Mouse (Mus musculus): Measurements from ENCODE around the gene Fyn. TPM values are rescaled to one million over a fixed set of nuclear protein-coding genes. Genes with fewer than 3 reads are reported as not detected.

Gene Fyn
- polyA plus RNA-seq, 1 experiment from 2014 or later = 13.5 TPM

DNA sequence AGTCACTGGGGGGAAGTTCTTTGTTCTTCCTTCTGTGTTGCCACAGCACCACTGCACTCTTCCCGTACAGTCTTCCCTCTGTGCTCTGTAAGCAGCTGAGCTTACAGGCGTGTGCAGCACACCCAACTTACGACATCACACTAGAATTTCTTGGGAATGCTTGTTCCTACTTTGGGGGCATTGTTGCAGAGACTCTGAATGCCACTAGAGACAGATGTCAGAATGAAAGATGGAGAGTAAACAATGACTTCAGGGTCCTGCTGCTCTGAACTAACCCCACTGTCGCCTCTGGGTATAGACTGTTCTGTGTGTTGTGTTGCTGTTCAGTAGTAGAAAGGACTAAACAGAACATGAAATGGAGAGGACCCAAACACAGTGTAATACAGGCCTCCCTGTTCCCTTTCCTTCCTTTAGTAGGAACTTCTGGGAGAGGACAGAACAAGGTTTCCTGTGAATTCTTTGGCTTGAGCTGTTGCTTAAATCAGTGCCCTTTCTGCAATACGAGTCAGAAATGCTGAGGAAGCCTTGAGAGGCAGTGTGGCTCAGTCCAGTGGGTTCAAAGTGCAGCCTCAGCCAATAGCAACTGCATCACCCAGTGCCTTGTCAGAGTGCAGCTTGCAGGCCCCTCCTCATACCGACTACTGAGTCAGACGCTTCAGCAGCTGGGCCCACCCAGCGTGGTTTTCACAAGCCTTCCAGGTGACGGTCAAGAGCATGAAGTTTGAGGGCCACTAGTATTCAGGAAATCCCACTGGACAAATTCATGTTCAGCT, 121.9 kb downstream of the Fyn start:
- no peak for TF ChIP-seq CTCF (IDR thresholded peaks at IDR 0.05; ENCODE audit: low read depth)
- 40% methylated on average over 9 of the region's 9 CpGs for WGBS
- H3K9ac ChIP-seq (ENCODE audit: low read depth, low read length) = no peak overlapping the region
- 0 out of 2 replicates have a peak overlapping the region, but pooled peaks have one; percentile 13 for H3K4me2 ChIP-seq (replicated peaks; ENCODE audit: low read depth)
- H3K27ac ChIP-seq (ENCODE audit: low read depth, low read length) = peak overlapping the region; percentile 57; the same call in 1 of the 2 replicates
- no peaks in the 10 kb centered on the region for H3K27me3 ChIP-seq (replicated peaks; ENCODE audit: control insufficient read depth, insufficient read depth, low read length)
- H3K9me3 ChIP-seq (ENCODE audit: control insufficient read depth) = no peaks in the 10 kb centered on the region
- no peaks in the 10 kb centered on the region; the same call in 1 of the 2 replicates for H3K36me3 ChIP-seq (ENCODE audit: control insufficient read depth, insufficient read depth)
- ATAC-seq = peak; percentile 83
- no peak overlapping the region for H3K4me3 ChIP-seq (ENCODE audit: low read depth, low read length)
- 0 out of 2 replicates have a peak, but pooled peaks cover 4% of the 10 kb centered on the region for H3K4me1 ChIP-seq (replicated peaks; ENCODE audit: control insufficient read depth, insufficient read depth, low read length)

DNA sequence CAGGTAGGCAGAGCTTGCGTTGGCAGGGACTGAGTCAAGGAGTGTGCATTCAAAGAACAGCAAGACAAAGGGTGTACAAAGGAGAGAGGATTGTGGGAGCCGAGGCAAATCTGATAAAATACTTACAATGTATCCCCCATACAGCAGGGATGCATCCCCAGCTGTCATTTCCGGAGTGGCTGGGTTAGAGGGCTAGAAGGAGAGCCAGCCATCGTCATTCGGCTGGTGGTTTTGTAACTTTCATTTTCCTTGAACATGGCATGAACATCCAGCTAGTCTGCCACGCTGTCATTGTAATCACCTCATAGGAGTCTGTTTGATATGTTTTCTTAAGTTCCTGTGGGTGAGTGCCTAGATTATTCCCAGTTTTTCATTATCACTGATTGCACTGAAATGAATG, 123.5 kb downstream of the Fyn start:
- H3K27ac ChIP-seq (ENCODE audit: low read depth, low read length) = no peak overlapping the region
- no peaks in the 10 kb centered on the region for H3K9me3 ChIP-seq (ENCODE audit: control insufficient read depth)
- H3K9ac ChIP-seq (ENCODE audit: low read depth, low read length) = no peak overlapping the region
- H3K4me1 ChIP-seq (replicated peaks; ENCODE audit: control insufficient read depth, insufficient read depth, low read length) = 0 out of 2 replicates have a peak, but pooled peaks cover 4% of the 10 kb centered on the region
- no peak for ATAC-seq
- no peak overlapping the region for H3K4me2 ChIP-seq (replicated peaks; ENCODE audit: low read depth)
- WGBS = 81% methylated on average over 6 of the region's 6 CpGs
- H3K4me3 ChIP-seq (ENCODE audit: low read depth, low read length) = no peak overlapping the region
- H3K36me3 ChIP-seq (ENCODE audit: control insufficient read depth, insufficient read depth) = no peaks in the 10 kb centered on the region; the same call in 1 of the 2 replicates
- H3K27me3 ChIP-seq (replicated peaks; ENCODE audit: control insufficient read depth, insufficient read depth, low read length) = no peaks in the 10 kb centered on the region
- TF ChIP-seq CTCF (IDR thresholded peaks at IDR 0.05; ENCODE audit: low read depth) = no peak

DNA sequence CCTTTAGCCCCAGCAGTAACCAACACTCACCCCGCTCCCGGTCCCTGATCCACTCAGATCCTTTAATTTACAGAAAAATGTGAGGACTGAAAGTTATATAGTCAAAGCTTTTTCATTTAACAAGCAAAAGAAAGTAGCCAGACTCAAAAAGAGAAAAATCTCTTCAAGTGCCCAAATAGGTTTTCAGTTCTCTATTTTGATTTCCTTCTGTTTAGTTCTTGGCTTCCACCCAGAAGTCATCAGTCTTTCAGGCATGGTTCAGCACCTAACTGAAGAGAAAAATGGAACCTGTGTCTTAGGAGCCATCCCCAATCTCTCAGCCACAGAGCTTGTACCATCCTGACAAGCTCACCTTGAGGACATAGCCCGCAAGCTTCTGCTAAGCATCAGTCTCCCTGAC, 124.4 kb downstream of the Fyn start:
- no peak overlapping the region for H3K27ac ChIP-seq (ENCODE audit: low read depth, low read length)
- no peak overlapping the region for H3K4me2 ChIP-seq (replicated peaks; ENCODE audit: low read depth)
- 94% methylated on average over 3 of the region's 3 CpGs for WGBS
- 0 out of 2 replicates have a peak, but pooled peaks cover 4% of the 10 kb centered on the region for H3K4me1 ChIP-seq (replicated peaks; ENCODE audit: control insufficient read depth, insufficient read depth, low read length)
- no peaks in the 10 kb centered on the region for H3K9me3 ChIP-seq (ENCODE audit: control insufficient read depth)
- no peaks in the 10 kb centered on the region; the same call in 1 of the 2 replicates for H3K36me3 ChIP-seq (ENCODE audit: control insufficient read depth, insufficient read depth)
- no peaks in the 10 kb centered on the region for H3K27me3 ChIP-seq (replicated peaks; ENCODE audit: control insufficient read depth, insufficient read depth, low read length)
- H3K9ac ChIP-seq (ENCODE audit: low read depth, low read length) = no peak overlapping the region
- ATAC-seq = no peak
- no peak for TF ChIP-seq CTCF (IDR thresholded peaks at IDR 0.05; ENCODE audit: low read depth)
- H3K4me3 ChIP-seq (ENCODE audit: low read depth, low read length) = no peak overlapping the region

DNA sequence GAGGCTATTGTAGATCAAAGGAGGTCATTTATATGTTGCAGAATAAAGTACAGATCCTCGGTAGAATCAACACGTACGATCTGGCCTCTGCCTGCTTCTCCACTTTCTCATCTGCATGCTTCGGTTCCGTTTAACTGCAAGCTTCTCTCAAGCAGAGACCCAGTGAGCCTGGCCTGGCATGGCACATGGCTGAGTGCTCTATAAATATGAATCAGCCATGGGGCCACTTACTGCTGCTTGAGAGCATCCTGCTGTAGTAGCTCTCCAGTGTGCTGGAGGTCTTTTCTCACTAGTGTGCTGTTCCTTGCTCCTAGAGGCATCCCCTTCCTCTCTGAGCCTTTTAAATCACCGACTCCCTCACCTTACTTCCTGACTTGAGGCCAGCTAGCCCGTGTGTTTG, 130.0 kb downstream of the Fyn start:
- Histone ChIP-seq H3K27me3 (replicated peaks; ENCODE audit: control insufficient read depth, insufficient read depth, low read length) (no peaks in the 10 kb centered on the region), H3K27ac (ENCODE audit: low read depth, low read length) (no peak overlapping the region), H3K4me2 (replicated peaks; ENCODE audit: low read depth) (no peak overlapping the region), H3K36me3 (ENCODE audit: control insufficient read depth, insufficient read depth) (no peaks in the 10 kb centered on the region; the same call in 1 of the 2 replicates), H3K4me1 (replicated peaks; ENCODE audit: control insufficient read depth, insufficient read depth, low read length) (no peaks in the 10 kb centered on the region), H3K9ac (ENCODE audit: low read depth, low read length) (no peak overlapping the region), H3K4me3 (ENCODE audit: low read depth, low read length) (no peak overlapping the region), H3K9me3 (ENCODE audit: control insufficient read depth) (no peaks in the 10 kb centered on the region)
- no peak for ATAC-seq
- 57% methylated on average over 7 of the region's 7 CpGs for WGBS
- TF ChIP-seq CTCF (IDR thresholded peaks at IDR 0.05; ENCODE audit: low read depth) = no peak

- Histone ChIP-seq H3K9ac (ENCODE audit: low read depth, low read length) (no peak overlapping the region), H3K36me3 (ENCODE audit: control insufficient read depth, insufficient read depth) (no peaks in the 10 kb centered on the region), H3K4me3 (ENCODE audit: low read depth, low read length) (no peak overlapping the region), H3K27me3 (replicated peaks; ENCODE audit: control insufficient read depth, insufficient read depth, low read length) (no peaks in the 10 kb centered on the region), H3K4me2 (replicated peaks; ENCODE audit: low read depth) (no peak overlapping the region), H3K9me3 (ENCODE audit: control insufficient read depth) (no peaks in the 10 kb centered on the region), H3K27ac (ENCODE audit: low read depth, low read length) (no peak overlapping the region), H3K4me1 (replicated peaks; ENCODE audit: control insufficient read depth, insufficient read depth, low read length) (no peaks in the 10 kb centered on the region)
- TF ChIP-seq CTCF (IDR thresholded peaks at IDR 0.05; ENCODE audit: low read depth) = no peak
- no peak for ATAC-seq
- WGBS = 51% methylated on average over 10 of the region's 10 CpGs
These were observed 132.9 kb downstream of the Fyn start for GRCm38 (mm10) chr10:39501571-39501970.

GRCm38 (mm10) chr10:39501977-39502706, 133.5 kb downstream of the Fyn start:
- H3K4me1 ChIP-seq (replicated peaks; ENCODE audit: control insufficient read depth, insufficient read depth, low read length) = no peaks in the 10 kb centered on the region
- no peak overlapping the region for H3K9ac ChIP-seq (ENCODE audit: low read depth, low read length)
- no peak for ATAC-seq
- no peaks in the 10 kb centered on the region for H3K36me3 ChIP-seq (ENCODE audit: control insufficient read depth, insufficient read depth)
- no peaks in the 10 kb centered on the region for H3K27me3 ChIP-seq (replicated peaks; ENCODE audit: control insufficient read depth, insufficient read depth, low read length)
- no peak overlapping the region for H3K27ac ChIP-seq (ENCODE audit: low read depth, low read length)
- TF ChIP-seq CTCF (IDR thresholded peaks at IDR 0.05; ENCODE audit: low read depth) = no peak
- whole genome bisulfite sequencing = 70% methylated on average over 13 of the region's 13 CpGs
- no peaks in the 10 kb centered on the region for H3K9me3 ChIP-seq (ENCODE audit: control insufficient read depth)
- H3K4me2 ChIP-seq (replicated peaks; ENCODE audit: low read depth) = no peak overlapping the region
- no peak overlapping the region for H3K4me3 ChIP-seq (ENCODE audit: low read depth, low read length)

All from intestine, postnatal 0 days (tissue).